Mouse (Mus musculus) brain, embryonic 14.5 days (tissue): ENCODE measurements around the gene Id3.

Experiments used
- CTCF ChIP-seq: fragments of 200-500 bp; IDR thresholded peaks from 2 replicates; pipeline ENCODE4 v1.5.1; 2012; ENCODE audit warnings: inconsistent platforms, mild to moderate bottlenecking, moderate library complexity, borderline replicate concordance; ENCODE audit not compliant: insufficient read depth, insufficient read length; ENCODE audit errors: extremely low read depth
- POLR2A ChIP-seq: fragments of 200-500 bp; IDR thresholded peaks from 2 replicates; pipeline ENCODE4 v1.6.1; 2012; ENCODE audit warnings: mild to moderate bottlenecking, inconsistent platforms, borderline replicate concordance; ENCODE audit not compliant: poor library complexity, insufficient read depth, insufficient read length, severe bottlenecking; ENCODE audit errors: extremely low read depth

GRCm38 (mm10) chr4:136140327-136141250 is 2.7 kb upstream of the Id3 start:
- peak; percentile 16; the same call in 1 of the 2 replicates for TF ChIP-seq CTCF
- no peak for TF ChIP-seq POLR2A
